Mouse (Mus musculus) heart, embryonic 14.5 days (tissue): ENCODE results near the gene Hhex. TPM values are rescaled to one million over a fixed set of nuclear protein-coding genes. Genes with fewer than 3 reads are reported as not detected.

Experiments
- ATAC-seq: fragments of 200-750 bp; cut with Nextera tagmentation; 2 replicates; pipeline ENCODE4 v1.8.0; 2017; ENCODE audit warnings: low read depth, moderate TSS enrichment; ENCODE audit not compliant: insufficient number of reproducible peaks, insufficient read depth, low FRiP score
- H3K27ac ChIP-seq, 2 experiments: fragments of 200-500 bp in 1 of 2; fragments of 300-500 bp in 1 of 2; sonication (generic) in 1 of 2; replicated peaks in 1 of 2; 2 replicates each; pipeline ENCODE4 v1.5.1; 2012 to 2014; ENCODE audit warnings: low read depth in 2 of 2, low read length in 2 of 2, control low read depth in 1 of 2, mild to moderate bottlenecking in 1 of 2, mixed read lengths in 1 of 2; ENCODE audit not compliant: control insufficient read depth in 1 of 2, insufficient read depth in 1 of 2
- H3K27me3 ChIP-seq: fragments of 300-500 bp; sonication (generic); 2 replicates; pipeline ENCODE4 v1.6.1; 2014; ENCODE audit warnings: mild to moderate bottlenecking, low read length, control low read depth; ENCODE audit not compliant: control insufficient read depth, insufficient read depth
- H3K36me3 ChIP-seq: fragments of 300-500 bp; sonication (generic); 2 replicates; pipeline ENCODE4 v1.6.1; 2014; ENCODE audit warnings: mild to moderate bottlenecking, control low read depth, low read length, mixed read lengths; ENCODE audit not compliant: control insufficient read depth, insufficient read depth
- H3K4me1 ChIP-seq, 2 experiments: fragments of 200-500 bp in 1 of 2; fragments of 300-500 bp in 1 of 2; sonication (generic) in 1 of 2; 2 replicates each; pipeline ENCODE4 v1.6.1; 2012 to 2014; ENCODE audit warnings: low read length in 2 of 2, control low read depth in 1 of 2, mixed read lengths in 1 of 2; ENCODE audit not compliant: control insufficient read depth in 2 of 2, insufficient read depth in 2 of 2
- H3K4me2 ChIP-seq: fragments of 300-500 bp; sonication (generic); 2 replicates; pipeline ENCODE4 v1.6.1; 2014; ENCODE audit warnings: mild to moderate bottlenecking, low read length
- H3K4me3 ChIP-seq, 2 experiments: fragments of 200-500 bp in 1 of 2; fragments of 300-500 bp in 1 of 2; sonication (generic) in 1 of 2; 2 replicates each; pipeline ENCODE4 v1.5.1; 2012 to 2014; ENCODE audit warnings: low read length in 2 of 2, mild to moderate bottlenecking in 2 of 2, control low read depth in 1 of 2, low read depth in 1 of 2, moderate library complexity in 1 of 2; ENCODE audit not compliant: control insufficient read depth in 1 of 2, insufficient read depth in 1 of 2
- H3K9ac ChIP-seq: fragments of 300-500 bp; sonication (generic); 2 replicates; pipeline ENCODE4 v1.6.1; 2014; ENCODE audit warnings: mild to moderate bottlenecking, low read length
- H3K9me3 ChIP-seq: fragments of 300-500 bp; sonication (generic); 2 replicates; pipeline ENCODE4 v1.6.1; 2016; ENCODE audit warnings: low read length, control low read depth; ENCODE audit not compliant: control insufficient read depth
- WGBS: fragments of 180-500 bp; shearing (Covaris S2); extraction: QIAGEN DNeasy Blood & Tissue Kit; methylation state at CpG from one replicate; pipeline ENCODE4 v1.1.7; 2014; 5-methylcytosine and 5-hydroxymethylcytosine counted together
- polyA plus RNA-seq: library from polyadenylated mRNA; unstranded; fragments of >200 nt; fragmentation: Nextera tagmentation; extraction: Ambion mirVana; gene quantifications from 2 replicates; pipeline ENCODE4 v1.2.1, GENCODE M21; 2014

Gene Hhex
- 11.6 and 13.2 TPM in 2 replicates for polyA plus RNA-seq

DNA sequence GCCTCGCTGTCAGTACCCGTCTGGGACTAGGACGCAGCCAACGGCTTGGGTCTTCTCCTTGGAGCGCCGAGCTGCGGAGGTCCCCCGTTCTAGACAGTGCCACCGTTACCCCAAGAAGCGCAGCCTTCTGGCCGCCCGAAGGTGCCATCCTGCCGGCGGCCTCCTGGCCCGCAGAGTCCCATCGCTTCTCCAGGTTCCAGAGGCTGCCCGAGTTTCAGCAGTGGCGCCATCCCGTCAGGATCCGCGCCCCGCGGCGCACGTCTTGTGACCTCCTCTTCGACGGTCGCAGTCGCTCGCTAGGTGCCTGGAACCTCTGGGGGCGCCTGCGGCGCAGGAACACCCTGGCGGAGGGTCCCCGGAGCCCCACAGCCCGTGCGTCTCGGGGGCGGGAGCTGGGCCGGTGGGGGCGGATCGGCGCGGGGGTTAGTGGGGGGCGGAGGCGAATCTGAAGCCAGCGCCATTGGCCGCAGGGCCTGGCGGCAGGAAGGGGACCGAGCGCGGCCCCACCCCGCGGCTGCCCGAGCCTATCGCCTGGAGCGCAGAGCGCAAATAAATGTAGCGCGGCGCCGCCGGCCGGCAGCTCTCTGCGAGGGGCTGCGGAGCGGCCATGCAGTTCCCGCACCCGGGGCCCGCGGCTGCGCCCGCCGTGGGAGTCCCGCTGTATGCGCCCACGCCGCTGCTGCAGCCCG is at the start of gene Hhex:
Gene Hhex (plus strand): TSS at position 548 of the 689 bp plus-strand sequence.
- Histone ChIP-seq H3K4me1 (peaks cover 2 to 8% of the 10 kb centered on the region in 2 experiments; a peak in 1 of 4 replicates), H3K4me2 (peak within 1 kb of the TSS; percentile 76), H3K9me3 (0 out of 2 replicates have a peak, but pooled peaks cover 3% of the 10 kb centered on the region), H3K9ac (peak within 1 kb of the TSS; percentile 73), H3K36me3 (0 out of 2 replicates have a peak, but pooled peaks cover 1% of the 10 kb centered on the region), H3K27ac (peak within 1 kb of the TSS; percentile 64 to 88), H3K27me3 (peaks cover 84% of the 10 kb centered on the region), H3K4me3 (peak within 1 kb of the TSS; percentile 59)
- 0% methylated on average over 77 of the region's 79 CpGs for WGBS
- peak; percentile 81 for ATAC-seq

DNA sequence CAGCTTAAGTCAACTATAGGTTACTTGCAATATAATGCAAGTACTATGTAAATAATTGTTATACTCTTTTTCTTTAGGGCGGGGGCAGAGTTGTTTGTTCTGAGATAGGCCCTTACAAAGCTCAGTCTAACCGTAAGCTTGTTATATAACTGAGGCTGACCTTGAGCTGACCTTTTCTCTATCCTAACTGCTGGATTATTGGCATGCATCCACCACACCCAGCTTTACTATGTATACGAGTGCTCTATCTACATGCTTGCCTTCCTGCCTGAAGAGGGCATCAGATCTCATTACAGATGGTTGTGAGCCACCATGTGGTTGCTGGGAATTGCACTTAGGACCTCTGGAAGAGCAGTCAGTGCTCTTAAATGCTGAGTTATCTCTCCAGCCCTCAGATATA is 48.5 kb upstream of the Hhex start:
- Histone ChIP-seq H3K27ac (no peak overlapping the region), H3K9me3 (no peaks in the 10 kb centered on the region), H3K4me2 (no peak overlapping the region), H3K4me3 (no peak overlapping the region), H3K27me3 (no peaks in the 10 kb centered on the region), H3K4me1 (peaks cover 0 to 2% of the 10 kb centered on the region in 2 experiments; a peak in 1 of 4 replicates), H3K36me3 (peaks cover 65% of the 10 kb centered on the region), H3K9ac (no peak overlapping the region)
- no peak for ATAC-seq
- WGBS, result 64% methylated on average over 3 of the region's 3 CpGs

DNA sequence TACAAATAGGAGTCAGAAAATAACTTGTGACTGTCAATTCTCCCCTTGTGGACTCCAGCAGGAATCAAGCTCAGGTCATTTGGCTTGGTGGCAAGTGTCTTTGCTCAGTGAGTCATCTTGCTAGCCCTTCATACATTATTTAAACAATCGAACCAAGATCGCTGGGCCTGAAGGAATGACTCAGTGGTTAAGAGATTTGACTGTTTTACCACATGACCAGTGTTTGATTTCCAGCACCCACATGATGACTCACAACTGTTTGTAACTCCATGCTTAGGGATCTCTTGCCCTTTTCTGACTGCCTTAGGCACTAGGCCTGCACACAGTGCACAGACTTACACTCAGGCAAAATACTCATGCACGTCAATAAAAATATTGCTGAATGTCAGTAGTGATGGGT is 42.7 kb upstream of the Hhex start:
- ATAC-seq, result no peak
- H3K4me2 ChIP-seq, result no peak overlapping the region
- no peak overlapping the region for H3K9ac ChIP-seq
- no peaks in the 10 kb centered on the region for H3K4me1 ChIP-seq
- no peaks in the 10 kb centered on the region for H3K27me3 ChIP-seq
- no peak overlapping the region for H3K4me3 ChIP-seq
- H3K36me3 ChIP-seq, result peaks cover 86% of the 10 kb centered on the region
- no peak overlapping the region for H3K27ac ChIP-seq
- 97% methylated on average over 3 of the region's 3 CpGs for WGBS
- no peaks in the 10 kb centered on the region for H3K9me3 ChIP-seq

DNA sequence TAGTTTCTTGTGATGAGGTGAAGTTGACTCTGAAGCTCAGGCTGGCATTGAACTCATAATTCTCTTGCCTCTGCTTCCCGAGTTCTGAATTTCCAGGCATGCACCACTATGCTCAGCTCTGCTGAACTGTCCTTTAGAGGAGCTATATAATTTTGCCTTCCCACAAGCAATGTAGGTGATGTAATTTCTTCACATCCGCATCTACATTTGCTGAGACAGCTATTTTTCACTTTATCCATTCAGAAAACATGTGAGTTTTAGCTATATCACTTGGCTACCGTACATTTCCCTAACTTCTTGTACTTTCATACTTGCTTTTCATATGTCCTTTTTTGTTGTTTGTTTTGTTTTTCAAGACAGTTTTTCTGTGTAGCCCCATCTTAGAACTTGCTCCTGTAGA is 38.3 kb upstream of the Hhex start:
- Histone ChIP-seq H3K36me3 (peaks cover 89% of the 10 kb centered on the region), H3K9me3 (no peaks in the 10 kb centered on the region), H3K27me3 (no peaks in the 10 kb centered on the region), H3K9ac (no peak overlapping the region), H3K4me2 (no peak overlapping the region), H3K4me3 (no peak overlapping the region), H3K27ac (no peak overlapping the region), H3K4me1 (no peaks in the 10 kb centered on the region)
- WGBS, result 93% methylated on average over 3 of the region's 3 CpGs
- no peak for ATAC-seq

DNA sequence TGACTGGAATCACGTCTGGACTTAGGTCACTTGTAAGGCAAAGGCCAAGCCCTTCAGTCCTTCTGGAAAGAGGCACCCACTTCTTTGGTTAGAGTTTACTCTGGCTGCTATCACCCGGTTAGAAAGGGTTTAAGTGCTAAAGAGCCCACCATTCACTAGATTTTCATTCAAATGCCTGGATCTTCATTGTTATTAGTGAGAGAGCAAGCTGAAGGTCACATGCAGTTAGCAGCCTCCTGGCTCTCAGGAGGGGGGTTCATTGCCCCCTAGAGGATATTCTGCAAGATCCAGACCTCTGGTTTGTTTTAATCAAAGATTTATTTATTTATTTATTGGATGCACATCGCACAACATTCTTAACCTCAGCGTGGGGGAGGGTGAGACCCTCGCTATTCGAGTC is 33.7 kb upstream of the Hhex start:
- no peak overlapping the region for H3K27ac ChIP-seq
- ATAC-seq, result no peak
- H3K9me3 ChIP-seq, result no peaks in the 10 kb centered on the region
- peaks cover 97% of the 10 kb centered on the region for H3K36me3 ChIP-seq
- H3K27me3 ChIP-seq, result no peaks in the 10 kb centered on the region
- no peak overlapping the region for H3K9ac ChIP-seq
- no peak overlapping the region for H3K4me2 ChIP-seq
- H3K4me1 ChIP-seq, result no peaks in the 10 kb centered on the region
- 84% methylated on average over 6 of the region's 6 CpGs for WGBS
- H3K4me3 ChIP-seq, result no peak overlapping the region

DNA sequence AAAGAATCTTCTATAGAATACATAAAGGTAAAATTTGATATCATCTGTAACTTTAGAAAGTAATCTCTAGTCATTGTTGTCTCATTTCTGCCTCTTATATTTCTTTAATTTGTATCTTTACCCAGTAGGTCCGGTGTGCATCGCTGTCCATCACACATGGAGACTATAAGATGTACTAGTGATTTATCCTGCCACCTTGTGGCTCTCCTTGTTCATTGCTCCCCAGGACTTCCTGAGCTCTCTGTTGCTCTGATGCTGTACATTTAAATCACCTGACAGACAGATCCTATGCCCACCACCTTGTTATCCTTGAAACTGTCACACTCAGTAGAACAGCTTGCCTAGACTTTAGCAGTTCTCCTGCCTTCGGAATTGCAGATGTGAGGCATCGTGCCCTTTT is 16.3 kb upstream of the Hhex start:
- H3K4me2 ChIP-seq, result no peak overlapping the region
- peaks cover 92% of the 10 kb centered on the region for H3K36me3 ChIP-seq
- H3K27ac ChIP-seq, result no peak overlapping the region
- 82% methylated on average over 4 of the region's 4 CpGs for WGBS
- H3K9me3 ChIP-seq, result no peaks in the 10 kb centered on the region
- ATAC-seq, result no peak
- H3K4me1 ChIP-seq, result no peaks in the 10 kb centered on the region
- no peaks in the 10 kb centered on the region for H3K27me3 ChIP-seq
- H3K4me3 ChIP-seq, result no peak overlapping the region
- H3K9ac ChIP-seq, result no peak overlapping the region

DNA sequence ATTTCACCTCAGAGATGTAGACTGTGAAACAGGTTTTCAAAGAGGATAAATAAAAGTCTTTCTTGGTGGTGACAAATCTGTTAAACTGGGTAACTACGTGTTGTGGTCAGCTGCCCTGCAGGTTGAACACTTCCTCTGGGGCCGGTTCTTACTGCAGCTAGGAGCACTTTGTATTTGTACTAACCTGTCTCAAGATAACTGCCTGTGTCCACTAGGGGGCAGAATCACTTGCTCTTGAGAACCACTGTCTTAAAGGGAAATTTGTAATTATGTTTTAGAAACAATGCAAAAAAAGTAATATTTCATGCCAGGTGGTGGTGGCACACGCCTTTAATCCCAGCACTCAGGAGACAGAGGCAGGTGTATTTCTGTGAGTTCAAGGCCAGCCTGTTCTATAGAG is 15.0 kb upstream of the Hhex start:
- Histone ChIP-seq H3K27me3 (no peaks in the 10 kb centered on the region), H3K4me2 (no peak overlapping the region), H3K27ac (no peak overlapping the region), H3K36me3 (peaks cover 79% of the 10 kb centered on the region), H3K4me3 (no peak overlapping the region), H3K9ac (no peak overlapping the region), H3K9me3 (no peaks in the 10 kb centered on the region), H3K4me1 (no peaks in the 10 kb centered on the region)
- WGBS, result 40% methylated on average over 3 of the region's 3 CpGs
- ATAC-seq, result no peak

DNA sequence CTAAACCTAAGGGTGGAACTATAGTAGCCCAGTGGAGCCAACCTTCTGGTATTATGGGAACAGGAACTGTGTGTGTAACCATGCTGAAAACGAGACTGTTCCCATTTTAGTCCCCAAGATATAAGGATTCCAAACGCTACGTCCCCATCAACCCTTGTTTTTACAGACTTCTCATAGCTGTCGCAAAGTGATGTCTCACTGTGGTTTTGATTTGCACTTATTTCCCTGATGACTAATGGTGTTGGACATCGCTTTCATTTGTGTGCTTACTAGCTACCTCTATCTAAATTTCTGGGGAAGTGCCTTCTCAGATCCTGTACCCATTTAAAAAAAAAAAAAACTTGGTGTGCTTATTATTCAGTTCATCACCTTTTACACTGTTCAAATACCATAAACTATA is 6.0 kb upstream of the Hhex start:
- Histone ChIP-seq H3K27ac (no peak overlapping the region), H3K4me2 (no peak overlapping the region), H3K4me3 (no peak overlapping the region), H3K9me3 (0 out of 2 replicates have a peak, but pooled peaks cover 6% of the 10 kb centered on the region), H3K9ac (no peak overlapping the region), H3K36me3 (no peaks in the 10 kb centered on the region), H3K27me3 (peaks cover 40% of the 10 kb centered on the region), H3K4me1 (0 out of 4 replicates have a peak, but pooled peaks cover 0 to 3% of the 10 kb centered on the region in 2 experiments)
- no peak for ATAC-seq
- WGBS, result 74% methylated on average over 5 of the region's 5 CpGs
